Mouse (Mus musculus): ENCODE results near the gene Mmp17.
"Not testable (repeated sequence)": the region's sequence is repeated elsewhere in the genome, so short reads cannot be mapped to it uniquely, and the experiment has no call there.

The Mmp17 gene

GRCm38 (mm10) chr5:129590915-129591314 is 6.9 kb downstream of the Mmp17 start:
- peak in 1 of 2 experiments; percentile 41 for DNase-seq

DNA sequence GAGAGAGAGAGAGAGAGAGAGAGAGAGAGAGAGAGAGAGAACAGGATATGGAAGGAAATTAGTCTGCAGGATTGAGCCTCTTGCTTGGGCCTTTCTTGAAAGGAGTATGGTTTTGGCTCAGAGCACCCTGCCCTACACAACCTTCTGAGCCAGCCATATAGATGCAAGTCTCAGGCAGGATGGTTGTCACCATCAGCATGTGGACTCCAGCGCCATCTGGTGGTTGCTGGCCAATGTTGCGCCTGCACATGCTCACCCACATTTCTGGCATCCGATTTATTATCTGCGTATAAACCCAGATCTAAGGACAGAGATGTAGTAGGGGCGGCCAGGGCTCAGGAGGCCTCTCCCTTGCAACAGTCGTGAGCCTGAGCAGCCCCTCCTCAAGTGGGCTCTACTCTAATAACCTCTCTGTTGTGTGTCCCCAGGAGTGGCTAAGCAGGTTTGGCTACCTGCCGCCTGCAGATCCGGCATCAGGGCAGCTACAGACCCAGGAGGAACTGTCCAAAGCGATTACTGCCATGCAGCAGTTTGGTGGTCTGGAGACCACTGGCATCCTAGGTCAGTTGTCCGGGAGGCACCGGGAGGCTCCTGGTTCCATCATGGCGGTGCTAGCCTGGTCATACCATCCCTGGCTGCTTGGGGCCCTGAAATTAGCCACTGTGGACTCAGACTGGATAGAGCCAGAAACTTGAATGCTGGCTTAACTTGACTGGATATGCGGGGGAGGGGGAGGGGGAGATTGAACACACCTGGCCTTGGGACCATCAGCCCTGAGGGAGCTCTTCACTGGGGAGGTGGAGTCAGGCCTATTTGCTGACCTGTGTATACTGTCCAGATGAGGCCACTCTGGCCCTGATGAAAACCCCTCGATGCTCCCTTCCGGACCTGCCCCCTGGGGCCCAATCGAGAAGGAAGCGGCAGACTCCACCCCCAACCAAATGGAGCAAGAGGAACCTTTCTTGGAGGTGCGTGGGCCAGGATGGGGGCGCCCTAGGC is 10.4 kb downstream of the Mmp17 start:
- DNase-seq, result peak; percentile 92 to 94

GRCm38 (mm10) chr5:129602071-129602487 is 18.1 kb downstream of the Mmp17 start:
- DNase-seq, result peak; percentile 54 to 64

DNA sequence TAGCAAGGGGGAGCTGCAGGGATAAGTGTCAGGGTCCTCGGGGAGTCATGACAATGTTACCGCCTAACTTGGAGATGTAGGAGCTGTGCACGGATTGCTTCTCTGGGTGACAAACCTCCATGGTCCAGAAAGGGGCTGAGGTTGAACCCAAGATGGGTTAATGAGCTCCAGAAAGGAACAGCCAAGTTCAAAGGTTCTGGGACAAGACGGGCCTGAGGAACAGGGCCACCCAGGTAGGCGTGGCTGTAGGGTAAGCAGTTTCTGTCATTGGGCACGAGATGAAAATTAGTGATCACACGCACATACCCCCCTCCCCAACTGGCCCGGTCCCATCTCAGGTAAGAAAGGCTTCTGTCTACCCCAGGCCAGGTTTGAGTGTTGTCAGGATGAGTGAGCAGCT is 23.5 kb downstream of the Mmp17 start:
- DNase-seq, result no peak

DNA sequence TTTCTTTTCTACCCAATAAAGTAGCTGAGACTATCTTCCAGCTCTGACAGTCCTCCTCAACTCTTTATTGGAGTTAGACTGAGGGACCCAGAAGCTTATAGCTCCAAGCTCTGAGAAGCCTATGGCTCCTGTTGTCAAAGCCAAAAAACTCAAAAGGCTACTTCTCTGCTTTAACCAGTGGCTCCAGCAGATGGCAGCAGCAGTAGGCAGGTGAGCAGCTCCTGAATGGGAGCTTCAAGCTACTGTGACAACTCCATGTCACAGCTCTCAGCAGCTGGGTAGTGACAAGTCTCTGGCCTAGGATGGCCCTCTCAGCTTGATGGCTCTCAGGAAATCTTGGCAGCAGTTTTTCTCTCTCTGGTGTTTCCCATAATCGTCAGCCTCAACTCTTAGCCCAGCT is 27.1 kb downstream of the Mmp17 start:
- peak; percentile 85 to 89 for DNase-seq

DNA sequence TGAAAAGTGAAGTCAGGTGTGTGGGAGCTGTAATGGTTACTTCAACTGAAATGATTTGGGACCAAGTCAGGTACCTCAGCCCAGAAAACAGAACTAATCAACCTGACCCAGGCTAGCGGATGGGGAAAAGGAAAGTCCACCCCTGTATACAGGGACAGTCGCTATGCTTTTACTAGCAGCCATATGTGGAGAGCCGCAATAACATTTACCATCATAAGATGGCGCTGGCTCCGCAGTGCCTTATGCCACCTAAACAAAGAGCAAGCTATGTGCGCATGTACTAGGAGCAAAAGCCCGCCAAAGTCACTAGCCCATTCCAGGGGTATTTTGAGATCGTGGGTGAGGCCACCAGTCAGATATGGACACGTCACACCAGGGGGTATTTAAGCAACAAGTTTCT is 36.6 kb downstream of the Mmp17 start:
- not testable (repeated sequence) for DNase-seq

DNA sequence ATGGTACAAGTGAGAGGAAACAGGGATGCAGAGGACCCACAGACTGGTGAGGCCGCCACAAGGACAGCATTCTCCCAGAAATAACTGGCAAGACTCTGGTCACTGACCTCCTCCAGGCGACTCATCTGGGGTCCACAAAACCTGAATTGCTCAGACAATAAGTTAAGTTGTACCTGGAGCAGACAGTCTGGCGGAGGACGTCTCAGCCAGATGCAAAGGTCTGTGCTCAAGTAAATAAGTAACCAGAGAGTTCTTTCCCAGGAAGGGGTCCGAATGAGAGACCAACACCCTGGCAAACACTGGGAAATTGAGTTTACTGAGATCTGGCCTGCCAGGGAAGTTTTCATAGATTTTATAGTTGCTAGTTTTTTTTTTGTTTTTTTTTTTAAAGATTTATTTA is 37.4 kb downstream of the Mmp17 start:
- peak in 1 of 2 experiments; percentile 18 for DNase-seq

- no peak for DNase-seq
These were observed 42.1 kb downstream of the Mmp17 start for GRCm38 (mm10) chr5:129626099-129626498.

- DNase-seq, result not testable (repeated sequence)
These were observed 42.6 kb downstream of the Mmp17 start for GRCm38 (mm10) chr5:129626586-129626985.

DNA sequence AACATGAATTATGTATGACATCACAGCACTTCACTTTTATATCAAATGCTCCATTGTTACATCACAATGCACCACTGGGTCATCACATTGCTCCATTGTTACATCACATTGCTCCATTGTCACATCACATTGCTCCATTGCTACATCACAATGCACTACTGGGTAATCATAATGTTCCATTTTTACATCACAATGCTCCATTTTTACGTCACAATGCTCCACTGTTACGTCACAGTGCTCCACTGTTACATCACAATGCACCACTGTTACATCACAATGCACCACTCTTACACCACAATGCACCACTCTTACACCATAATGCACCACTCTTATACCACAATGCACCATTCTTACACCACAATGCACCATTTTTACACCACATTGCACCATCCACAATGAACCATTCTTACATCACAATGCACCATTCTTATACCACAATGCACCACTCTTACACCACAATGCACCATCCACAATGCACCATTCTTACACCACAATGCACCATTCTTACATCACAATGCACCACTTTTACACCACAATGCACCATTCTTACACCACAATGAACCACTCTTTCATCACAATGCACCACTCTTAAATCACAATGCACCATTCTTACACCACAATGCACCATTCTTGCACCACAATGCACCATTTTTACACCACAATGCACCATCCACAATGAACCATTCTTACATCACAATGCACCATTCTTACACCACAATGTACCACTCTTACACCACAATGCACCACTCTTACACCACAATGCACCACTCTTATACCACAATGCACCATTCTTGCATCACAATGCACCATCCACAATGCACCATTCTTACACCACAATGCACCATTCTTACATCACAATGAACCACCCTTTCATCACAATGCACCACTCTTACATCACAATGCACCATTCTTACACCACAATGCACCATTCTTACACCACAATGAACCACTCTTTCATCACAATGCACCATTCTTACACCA is 48.6 kb downstream of the Mmp17 start:
- DNase-seq, result not testable (repeated sequence)

- no peak for DNase-seq
These were observed 66.9 kb downstream of the Mmp17 start for GRCm38 (mm10) chr5:129650858-129651257.

DNA sequence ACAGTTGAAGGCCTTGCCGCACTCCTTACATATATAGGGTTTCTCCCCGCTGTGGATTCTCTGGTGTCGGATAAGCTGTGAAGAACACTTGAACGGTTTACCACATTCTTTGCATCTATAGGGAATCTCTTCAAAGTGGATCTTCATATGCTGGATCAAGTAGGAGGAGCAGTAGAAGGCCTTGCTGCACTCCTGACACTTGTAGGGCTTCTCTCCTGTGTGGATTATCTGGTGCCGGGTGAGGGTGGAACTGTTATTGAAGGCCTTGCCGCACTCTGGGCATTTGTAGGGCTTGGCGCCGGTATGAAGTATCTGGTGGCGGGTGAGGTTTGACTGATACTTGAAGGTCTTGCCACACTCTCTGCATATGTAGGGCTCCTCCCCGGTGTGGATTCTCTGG is 73.0 kb downstream of the Mmp17 start:
- DNase-seq, result no peak

- no peak for DNase-seq
These were observed 74.0 kb downstream of the Mmp17 start for GRCm38 (mm10) chr5:129657931-129658330.
